Mouse (Mus musculus) spleen, adult 2 months (tissue): ENCODE results near the gene Pcdh8. TPM values are rescaled to one million over a fixed set of nuclear protein-coding genes. Genes with fewer than 3 reads are reported as not detected.

Source experiments
- DNase-seq, 2 experiments: peaks; one replicate each; pipeline versions ENCODE4 v3.0.0 to v3.0.0-alpha.2; 2012 to 2021; ENCODE audit warnings: low spot score in 2 of 2, low read depth in 1 of 2
- H3K27ac ChIP-seq: fragments of 200-500 bp; 2 replicates; pipeline ENCODE4 v1.5.1; 2012; ENCODE audit warnings: low read length, inconsistent platforms; ENCODE audit not compliant: insufficient read depth
- H3K27me3 ChIP-seq: fragments of 200-500 bp; 2 replicates; pipeline ENCODE4 v1.6.1; 2012; ENCODE audit warnings: mild to moderate bottlenecking, moderate library complexity, low read length, inconsistent platforms; ENCODE audit not compliant: control insufficient read depth, insufficient read depth
- H3K36me3 ChIP-seq: fragments of 200-500 bp; 2 replicates; pipeline ENCODE4 v1.6.1; 2012; ENCODE audit warnings: mild to moderate bottlenecking, low read length, inconsistent platforms; ENCODE audit not compliant: control insufficient read depth, insufficient read depth
- H3K4me1 ChIP-seq: fragments of 200-500 bp; 2 replicates; pipeline ENCODE4 v1.6.1; 2011; ENCODE audit warnings: inconsistent platforms; ENCODE audit not compliant: control insufficient read depth, insufficient read depth, insufficient read length
- H3K4me3 ChIP-seq: fragments of 200-500 bp; 2 replicates; pipeline ENCODE4 v1.5.1; 2011; ENCODE audit warnings: mild to moderate bottlenecking, inconsistent platforms; ENCODE audit not compliant: insufficient read depth, insufficient read length; ENCODE audit errors: extremely low read depth
- CTCF ChIP-seq: fragments of 200-500 bp; IDR thresholded peaks from 2 replicates; pipeline ENCODE4 v1.5.1; 2011; ENCODE audit warnings: mild to moderate bottlenecking, inconsistent platforms; ENCODE audit not compliant: insufficient read depth, insufficient read length, insufficient replicate concordance; ENCODE audit errors: extremely low read depth
- POLR2A ChIP-seq: fragments of 200-500 bp; IDR thresholded peaks from 2 replicates; pipeline ENCODE4 v1.6.1; 2011; ENCODE audit warnings: low read depth, low read length, inconsistent platforms
- WGBS: fragments of 180-500 bp; shearing (Covaris S2); methylation state at CpG from one replicate; pipeline ENCODE4 v1.1.7; 2018; 5-methylcytosine and 5-hydroxymethylcytosine counted together
- polyA plus RNA-seq: library from polyadenylated mRNA; depleted of rRNA; stranded (reverse); fragments of >200 nt; gene quantifications from 2 replicates; pipeline ENCODE4 v1.2.3, GENCODE M21; 2012

The Pcdh8 gene
- polyA plus RNA-seq, 1 experiment, result not detected

DNA sequence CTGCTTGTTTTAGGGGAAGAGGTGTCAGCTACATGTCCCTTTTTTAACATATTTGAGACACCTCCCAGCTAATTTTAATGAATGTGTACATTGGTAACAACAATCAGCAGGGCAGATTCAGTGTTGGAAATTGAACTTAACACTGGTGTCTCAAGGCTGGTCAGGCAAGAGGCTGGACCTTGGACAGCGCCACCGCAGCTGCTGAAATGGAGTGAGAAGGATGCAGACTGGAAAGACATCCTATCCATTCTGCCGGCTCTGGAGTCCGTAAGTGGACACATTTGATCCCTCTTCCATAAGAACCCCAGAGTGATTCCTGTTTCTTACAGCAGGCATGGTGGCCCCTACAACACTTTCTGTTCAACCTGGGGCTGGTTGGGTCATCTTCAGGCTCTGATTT is 14.3 kb upstream of the Pcdh8 start:
- H3K36me3 ChIP-seq, result no peaks in the 10 kb centered on the region
- no peaks in the 10 kb centered on the region for H3K4me1 ChIP-seq
- H3K27me3 ChIP-seq, result no peaks in the 10 kb centered on the region
- 46% methylated on average over 4 of the region's 4 CpGs for WGBS
- TF ChIP-seq POLR2A, result no peak
- TF ChIP-seq CTCF, result no peak
- H3K4me3 ChIP-seq, result no peak overlapping the region
- H3K27ac ChIP-seq, result no peak overlapping the region
- no peak for DNase-seq

- Histone ChIP-seq H3K27ac (no peak overlapping the region), H3K27me3 (no peaks in the 10 kb centered on the region), H3K4me1 (no peaks in the 10 kb centered on the region), H3K36me3 (no peaks in the 10 kb centered on the region), H3K4me3 (no peak overlapping the region)
- DNase-seq, result no peak
- no peak for TF ChIP-seq CTCF
- no peak for TF ChIP-seq POLR2A
- WGBS, result 73% methylated on average over 1 of the region's 1 CpGs
Observed at GRCm38 (mm10) chr14:79780889-79781288, 9.8 kb upstream of the Pcdh8 start.

- 59% methylated on average over 6 of the region's 6 CpGs for whole genome bisulfite sequencing
- Histone ChIP-seq H3K36me3 (no peaks in the 10 kb centered on the region), H3K4me3 (no peak overlapping the region), H3K27me3 (no peaks in the 10 kb centered on the region), H3K4me1 (no peaks in the 10 kb centered on the region), H3K27ac (no peak overlapping the region)
- DNase-seq, result no peak
- TF ChIP-seq CTCF (no peak), POLR2A (no peak)
Observed at GRCm38 (mm10) chr14:79780332-79780731, 9.2 kb upstream of the Pcdh8 start.

DNA sequence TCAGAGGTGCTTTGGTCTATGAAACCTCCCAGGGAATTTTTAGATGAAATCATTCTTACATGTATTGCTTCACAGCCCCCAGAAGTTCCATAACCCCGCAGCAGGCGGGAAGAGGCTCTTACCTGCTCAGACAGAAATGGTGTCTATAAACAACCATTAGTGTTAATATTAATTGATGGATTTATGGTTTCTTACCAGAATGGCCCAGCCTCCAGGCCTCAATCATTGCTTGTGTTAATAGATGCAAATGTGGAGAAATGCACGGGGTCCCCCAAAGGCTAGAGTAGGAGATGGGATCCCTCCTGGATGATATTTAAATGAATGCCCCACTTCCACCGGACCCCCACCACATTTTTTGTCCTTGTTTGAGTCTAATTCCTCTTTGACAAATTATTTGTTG is 8.7 kb upstream of the Pcdh8 start:
- no peaks in the 10 kb centered on the region for H3K36me3 ChIP-seq
- no peak overlapping the region for H3K27ac ChIP-seq
- DNase-seq, result no peak
- no peak overlapping the region for H3K4me3 ChIP-seq
- no peaks in the 10 kb centered on the region for H3K4me1 ChIP-seq
- TF ChIP-seq CTCF (no peak), POLR2A (no peak)
- WGBS, result 56% methylated on average over 4 of the region's 4 CpGs
- no peaks in the 10 kb centered on the region for H3K27me3 ChIP-seq

DNA sequence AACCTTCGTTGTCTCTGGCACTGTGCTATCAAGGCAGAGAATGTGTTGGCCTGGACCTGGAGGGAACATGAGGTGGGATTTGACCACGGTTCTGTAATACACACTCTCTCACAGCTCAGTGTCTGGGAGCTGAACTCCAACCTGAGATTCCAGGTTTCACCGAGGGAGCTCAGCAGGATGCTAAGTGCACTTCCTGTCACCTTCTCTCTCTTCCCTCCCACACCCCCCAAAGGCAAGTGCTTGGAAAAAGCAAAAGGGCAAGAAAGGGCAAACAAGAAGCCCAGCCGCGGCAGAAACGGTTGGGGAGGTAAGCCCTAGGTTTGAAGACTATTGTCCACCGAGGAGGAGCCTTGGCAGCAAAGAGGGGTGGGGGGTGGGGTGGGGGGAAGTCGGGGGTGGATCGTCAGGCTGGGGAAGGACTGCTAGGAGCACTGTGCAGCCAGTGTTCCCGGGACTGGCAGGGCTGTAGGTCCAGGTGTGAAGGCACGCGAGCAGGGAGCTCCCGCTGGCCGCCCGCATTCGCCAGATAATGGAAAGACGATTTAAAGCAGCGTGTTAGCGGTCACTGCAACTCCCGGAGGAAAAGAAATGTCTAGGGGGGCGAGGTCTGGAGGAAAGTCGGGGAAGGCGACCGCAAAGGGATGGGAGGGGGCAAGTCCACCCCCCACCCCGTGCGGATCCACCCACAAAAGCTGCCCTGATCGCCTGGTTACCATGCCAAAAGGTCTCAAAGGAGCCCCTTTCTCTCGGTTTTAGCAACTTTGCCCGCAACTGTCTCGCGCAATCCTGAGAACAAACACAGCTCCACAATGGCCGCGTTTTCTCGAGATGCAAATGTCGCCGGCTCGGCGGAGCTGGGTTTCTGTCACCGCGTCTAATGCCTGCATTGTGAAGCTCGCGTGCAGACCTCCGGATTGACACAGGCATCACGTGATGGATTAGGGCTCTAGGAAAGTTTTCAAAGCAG is 2.6 kb upstream of the Pcdh8 start:
- 4% methylated on average over 44 of the region's 44 CpGs for WGBS
- peaks cover 21% of the 10 kb centered on the region for H3K27me3 ChIP-seq

GRCm38 (mm10) chr14:79771802-79772511 is 845 bp upstream of the Pcdh8 start:
- no peaks in the 10 kb centered on the region for H3K4me1 ChIP-seq
- WGBS, result 9% methylated on average over 20 of the region's 20 CpGs
- no peak overlapping the region for H3K4me3 ChIP-seq
- H3K27ac ChIP-seq, result no peak overlapping the region
- no peak for TF ChIP-seq CTCF
- DNase-seq, result no peak
- no peaks in the 10 kb centered on the region for H3K36me3 ChIP-seq
- peaks cover 25% of the 10 kb centered on the region for H3K27me3 ChIP-seq

More for the DNA sequence above, 2.6 kb upstream of the Pcdh8 start:
- Histone ChIP-seq H3K4me3 (no peak overlapping the region), H3K27ac (no peak overlapping the region), H3K4me1 (no peaks in the 10 kb centered on the region), H3K36me3 (no peaks in the 10 kb centered on the region)
- DNase-seq, result no peak
- no peak for TF ChIP-seq POLR2A
- no peak for TF ChIP-seq CTCF

- no peak for DNase-seq
- TF ChIP-seq CTCF, result no peak
- TF ChIP-seq POLR2A, result no peak
- H3K27me3 ChIP-seq, result peaks cover 25% of the 10 kb centered on the region
- H3K4me1 ChIP-seq, result no peaks in the 10 kb centered on the region
- no peak overlapping the region for H3K27ac ChIP-seq
- no peak overlapping the region for H3K4me3 ChIP-seq
- no peaks in the 10 kb centered on the region for H3K36me3 ChIP-seq
- WGBS, result 13% methylated on average over 62 of the region's 62 CpGs
Observed at GRCm38 (mm10) chr14:79770306-79771093, 612 bp downstream of the Pcdh8 start.
